Mouse (Mus musculus) heart, adult 18-20 months (tissue): ENCODE results near the gene Leap2. TPM values are rescaled to one million over a fixed set of nuclear protein-coding genes. Genes with fewer than 3 reads are reported as not detected.

ENCODE experiments used
- microRNA-seq, 2 experiments: library from miRNA; unstranded; fragments of <30 nt; microRNA quantifications; one replicate each; pipeline ENCODE4 v1.2.0; 2022
- total RNA-seq, 2 experiments: library from RNA; stranded (reverse); gene quantifications; 2 replicates each; pipeline ENCODE4 v1.2.3; 2021

Leap2 gene
- total RNA-seq, 2 experiments from 2014 or later, result not detected

Small RNAs within 50 kb of the gene (microRNA-seq; reads per million reads assigned to microRNA genes)
- 0 to 0.76 reads per million in 2 experiments for gene Mir6920

Other genes with a start within 250 kb of the Leap2 start
- gene Hspa4, start 122.7 kb downstream of the Leap2 start, total RNA-seq, result 100 to 1,000 TPM; 121 to 131 TPM
- 1 to 10 TPM; 6.1 to 6.6 TPM for gene Zcchc10, start 98.5 kb downstream of the Leap2 start, total RNA-seq
- gene Aff4, start 72.3 kb downstream of the Leap2 start, total RNA-seq, result 10 to 100 TPM; 50.8 to 83.3 TPM
- gene Uqcrq, start 7.7 kb upstream of the Leap2 start, total RNA-seq, result 1,000 to 10,000 TPM; 2,590 to 2,622 TPM
- under 1 TPM; 0.52 to 0.80 TPM for gene Gdf9, start 7.9 kb upstream of the Leap2 start, total RNA-seq
- not detected for gene Gm10447, start 33.9 kb upstream of the Leap2 start, total RNA-seq
- gene Shroom1, start 34.0 kb upstream of the Leap2 start, total RNA-seq, result under 1 TPM; 0.30 to 0.57 TPM
- not detected for gene Gm9837, start 47.3 kb upstream of the Leap2 start, total RNA-seq
- gene Gm9945, start 57.0 kb upstream of the Leap2 start, total RNA-seq, result not detected
- under 1 TPM; 0.28 to 0.30 TPM for gene Sowaha, start 57.1 kb upstream of the Leap2 start, total RNA-seq
- 10 to 100 TPM; 24.7 to 24.8 TPM for gene Sept8, start 96.1 kb upstream of the Leap2 start, total RNA-seq
- 10 to 100 TPM in 1 of 2 experiments, 1 to 10 TPM in 1; 8.4 to 11.2 TPM for gene Kif3a, start 144.2 kb upstream of the Leap2 start, total RNA-seq
- gene Il4, start 195.5 kb upstream of the Leap2 start, total RNA-seq, result not detected
- gene Il13, start 211.5 kb upstream of the Leap2 start, total RNA-seq, result not detected